In the genomic region with DNA sequence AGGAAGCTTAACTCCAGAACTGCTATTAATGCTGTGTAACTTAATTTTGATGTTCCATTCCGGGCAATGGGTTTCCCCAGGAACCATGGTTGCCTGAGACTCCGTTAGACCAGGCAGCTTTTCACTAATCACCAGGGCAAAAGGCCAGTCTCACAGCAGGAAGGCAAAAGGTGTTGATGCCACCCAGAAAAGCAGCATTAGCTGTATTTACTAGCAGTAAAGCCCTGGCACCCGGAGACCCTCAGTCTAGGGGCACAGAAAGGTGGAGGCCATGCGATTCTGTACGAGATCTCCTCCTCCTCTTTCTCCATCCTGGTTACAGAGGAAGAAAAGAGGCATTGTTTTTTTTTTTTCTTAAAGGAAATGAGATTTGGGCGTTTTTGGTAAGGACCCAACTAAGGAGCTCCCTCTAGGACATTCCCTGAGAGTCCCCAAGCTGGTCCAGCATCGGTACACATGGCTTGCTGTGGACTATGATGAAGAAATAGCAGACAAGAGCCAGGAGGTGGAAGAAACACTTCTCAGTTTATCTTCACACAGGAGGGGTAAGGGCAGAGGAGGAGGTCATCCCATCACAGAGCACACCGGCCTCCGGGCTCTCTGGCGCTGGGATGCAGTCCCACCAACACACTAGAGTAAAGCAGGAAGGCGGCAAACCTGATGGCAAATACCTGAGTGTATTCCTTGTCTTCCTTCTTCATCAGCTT, we compare ENCODE assay signal across 14 mouse cellular contexts. TPM values are rescaled to one million over a fixed set of nuclear protein-coding genes. Genes with fewer than 3 reads are reported as not detected.
A peak's percentile ranks its signal among the peaks of the same experiment; 100 is the strongest.
DNase-seq lines count a peak whose midpoint lies in the region; ATAC-seq and TF ChIP-seq lines count a peak whose summit lies in the region.
"Had no signal": no experiment of that assay in that cellular context is flagged by ENCODE, and none has a peak within 500 bp of the region (broad histone marks: within the 10 kb centered on the region; RNA-seq: fewer than 3 reads in every experiment).

No protein-coding gene starts in this region.

- H3K27ac ChIP-seq in embryonic facial prominence, embryonic 13.5 days, result no peak overlapping the region
- no peak overlapping the region for H3K27ac ChIP-seq in embryonic facial prominence, embryonic 10.5 days (replicated peaks)
- H3K27ac ChIP-seq in kidney, postnatal 0 days, result no peak overlapping the region
- H3K27ac ChIP-seq in kidney, embryonic 15.5 days, result no peak overlapping the region
- H3K27ac ChIP-seq in midbrain, embryonic 15.5 days, result no peak overlapping the region
- H3K27ac ChIP-seq in midbrain, embryonic 11.5 days (ENCODE audit: low read depth, low read length), result no peak overlapping the region

- 0 out of 2 replicates have a peak, but pooled peaks have one; percentile 1 for TF ChIP-seq CTCF in kidney, postnatal 0 days (IDR thresholded peaks at IDR 0.05; ENCODE audit: low read depth)

- no peaks in the 10 kb centered on the region for H3K27me3 ChIP-seq in embryonic facial prominence, embryonic 13.5 days
- no peaks in the 10 kb centered on the region for H3K27me3 ChIP-seq in embryonic facial prominence, embryonic 10.5 days (replicated peaks; ENCODE audit: low read depth, poor library complexity, severe bottlenecking)
- H3K27me3 ChIP-seq in kidney, postnatal 0 days (ENCODE audit: insufficient read depth, low read length), result no peaks in the 10 kb centered on the region
- H3K27me3 ChIP-seq in kidney, embryonic 15.5 days, result no peaks in the 10 kb centered on the region
- H3K27me3 ChIP-seq in midbrain, embryonic 15.5 days (replicated peaks), result no peaks in the 10 kb centered on the region
- H3K27me3 ChIP-seq in midbrain, embryonic 11.5 days (ENCODE audit: control insufficient read depth, insufficient read depth, low read length), result no peaks in the 10 kb centered on the region

- ATAC-seq in embryonic facial prominence, embryonic 13.5 days (ENCODE audit: insufficient number of reproducible peaks, insufficient read depth, low FRiP score, low TSS enrichment, low read depth), result no peak
- ATAC-seq in kidney, postnatal 0 days (replicated peaks; ENCODE audit: low FRiP score, low read depth), result no peak
- ATAC-seq in kidney, embryonic 15.5 days (replicated peaks; ENCODE audit: low FRiP score), result no peak
- ATAC-seq in midbrain, embryonic 15.5 days (replicated peaks), result no peak
- ATAC-seq in midbrain, embryonic 11.5 days (ENCODE audit: low FRiP score), result no peak
- ATAC-seq: forebrain, embryonic 16.5 days; hindbrain, embryonic 16.5 days had no signal

- H3K4me2 ChIP-seq in embryonic facial prominence, embryonic 13.5 days, result no peak overlapping the region
- H3K4me2 ChIP-seq in kidney, postnatal 0 days (ENCODE audit: low read length), result no peak overlapping the region
- H3K4me2 ChIP-seq in kidney, embryonic 15.5 days, result no peak overlapping the region
- no peak overlapping the region for H3K4me2 ChIP-seq in midbrain, embryonic 15.5 days
- H3K4me2 ChIP-seq in midbrain, embryonic 11.5 days, result no peak overlapping the region

- peak overlapping the region; percentile 0; the same call in 1 of the 2 replicates for H3K9ac ChIP-seq in embryonic facial prominence, embryonic 13.5 days
- no peak overlapping the region for H3K9ac ChIP-seq in kidney, postnatal 0 days (ENCODE audit: low read depth, low read length)
- H3K9ac ChIP-seq in kidney, embryonic 15.5 days, result no peak overlapping the region
- 0 out of 2 replicates have a peak overlapping the region, but pooled peaks have one; percentile 0 for H3K9ac ChIP-seq in midbrain, embryonic 15.5 days
- no peak overlapping the region for H3K9ac ChIP-seq in midbrain, embryonic 11.5 days (ENCODE audit: low read length)

- no peak for DNase-seq in embryonic facial prominence, embryonic 10.5 days (ENCODE audit: low spot score)
- no peak for DNase-seq in kidney, postnatal 0 days (ENCODE audit: low spot score)
- DNase-seq in midbrain, embryonic 11.5 days (ENCODE audit: low spot score, missing footprints), result no peak
- DNase-seq in cerebellum, postnatal 10 days, result peak; percentile 76 to 80
- no peak for DNase-seq in adipocyte (ENCODE audit: low spot score)
- DNase-seq: thymus, postnatal 25 days had no signal

- WGBS in embryonic facial prominence, embryonic 13.5 days, result 74% methylated on average over 11 of the region's 11 CpGs
- WGBS in embryonic facial prominence, embryonic 10.5 days, result 74% methylated on average over 11 of the region's 11 CpGs
- 72% methylated on average over 11 of the region's 11 CpGs for WGBS in kidney, postnatal 0 days
- WGBS in kidney, embryonic 15.5 days, result 73% methylated on average over 11 of the region's 11 CpGs
- WGBS in midbrain, embryonic 15.5 days, result 75% methylated on average over 11 of the region's 11 CpGs
- 76% methylated on average over 11 of the region's 11 CpGs for WGBS in midbrain, embryonic 11.5 days

- H3K4me1 ChIP-seq in embryonic facial prominence, embryonic 13.5 days, result peaks cover 23% of the 10 kb centered on the region
- peaks cover 18% of the 10 kb centered on the region for H3K4me1 ChIP-seq in embryonic facial prominence, embryonic 10.5 days
- peaks cover 16% of the 10 kb centered on the region for H3K4me1 ChIP-seq in kidney, postnatal 0 days (replicated peaks; ENCODE audit: insufficient read depth, low read length)
- H3K4me1 ChIP-seq in kidney, embryonic 15.5 days, result peaks cover 24% of the 10 kb centered on the region
- peaks cover 22% of the 10 kb centered on the region for H3K4me1 ChIP-seq in midbrain, embryonic 15.5 days
- peaks cover 14% of the 10 kb centered on the region for H3K4me1 ChIP-seq in midbrain, embryonic 11.5 days (ENCODE audit: control insufficient read depth, insufficient read depth, low read length)

- H3K9me3 ChIP-seq in embryonic facial prominence, embryonic 13.5 days, result no peaks in the 10 kb centered on the region
- H3K9me3 ChIP-seq in embryonic facial prominence, embryonic 10.5 days, result peaks cover 35% of the 10 kb centered on the region
- H3K9me3 ChIP-seq in kidney, postnatal 0 days (replicated peaks; ENCODE audit: low read length), result no peaks in the 10 kb centered on the region
- H3K9me3 ChIP-seq in kidney, embryonic 15.5 days (replicated peaks), result no peaks in the 10 kb centered on the region
- H3K9me3 ChIP-seq in midbrain, embryonic 15.5 days, result no peaks in the 10 kb centered on the region
- H3K9me3 ChIP-seq in midbrain, embryonic 11.5 days (ENCODE audit: control insufficient read depth, low read length), result no peaks in the 10 kb centered on the region; the same call in 1 of the 2 replicates

- H3K36me3 ChIP-seq in embryonic facial prominence, embryonic 13.5 days, result peaks cover 53% of the 10 kb centered on the region
- H3K36me3 ChIP-seq in embryonic facial prominence, embryonic 10.5 days (replicated peaks), result peaks cover 62% of the 10 kb centered on the region
- peaks cover 37% of the 10 kb centered on the region for H3K36me3 ChIP-seq in kidney, postnatal 0 days (ENCODE audit: insufficient read depth, low read length)
- peaks cover 55% of the 10 kb centered on the region for H3K36me3 ChIP-seq in kidney, embryonic 15.5 days
- H3K36me3 ChIP-seq in midbrain, embryonic 15.5 days (replicated peaks), result peaks cover 12% of the 10 kb centered on the region
- H3K36me3 ChIP-seq in midbrain, embryonic 11.5 days (ENCODE audit: control insufficient read depth, insufficient read depth, low read length), result peaks cover 43% of the 10 kb centered on the region

- H3K4me3 ChIP-seq in embryonic facial prominence, embryonic 13.5 days, result no peak overlapping the region
- no peak overlapping the region for H3K4me3 ChIP-seq in embryonic facial prominence, embryonic 10.5 days
- no peak overlapping the region for H3K4me3 ChIP-seq in kidney, postnatal 0 days (replicated peaks; ENCODE audit: low read depth, low read length)
- no peak overlapping the region for H3K4me3 ChIP-seq in kidney, embryonic 15.5 days (replicated peaks)
- no peak overlapping the region for H3K4me3 ChIP-seq in midbrain, embryonic 15.5 days
- H3K4me3 ChIP-seq in midbrain, embryonic 11.5 days (ENCODE audit: low read depth, low read length), result no peak overlapping the region

RNA-seq across cellular contexts. Expression of a gene that starts 2.9 kb away (rescaled TPM):
- polyA plus RNA-seq in embryonic facial prominence, embryonic 13.5 days (2015; fragmentation: Nextera tagmentation; extraction: Ambion mirVana), result 198 and 204 TPM in 2 replicates
- 219 and 220 TPM in 2 replicates for polyA plus RNA-seq in embryonic facial prominence, embryonic 10.5 days (2016; fragmentation: Nextera tagmentation; extraction: Ambion mirVana)
- polyA plus RNA-seq in kidney, postnatal 0 days (2015; fragmentation: Nextera tagmentation; extraction: Ambion mirVana), result 56.3 and 62.7 TPM in 2 replicates
- 162 and 175 TPM in 2 replicates for polyA plus RNA-seq in kidney, embryonic 15.5 days (2015; fragmentation: Nextera tagmentation; extraction: Ambion mirVana)
- polyA plus RNA-seq in midbrain, embryonic 15.5 days (2015; fragmentation: Nextera tagmentation; extraction: Ambion mirVana), result 85.4 and 86.4 TPM in 2 replicates
- 135 TPM in 2 replicates for polyA plus RNA-seq in midbrain, embryonic 11.5 days (2014; fragmentation: Nextera tagmentation; extraction: Ambion mirVana)

RNA-seq across cellular contexts. Expression of a gene that starts 2.9 kb away (rescaled TPM):
- not detected in 2 replicates for polyA plus RNA-seq in embryonic facial prominence, embryonic 13.5 days (2015; fragmentation: Nextera tagmentation; extraction: Ambion mirVana)
- not detected in 2 replicates for polyA plus RNA-seq in embryonic facial prominence, embryonic 10.5 days (2016; fragmentation: Nextera tagmentation; extraction: Ambion mirVana)
- not detected in 2 replicates for polyA plus RNA-seq in kidney, postnatal 0 days (2015; fragmentation: Nextera tagmentation; extraction: Ambion mirVana)
- not detected in 2 replicates for polyA plus RNA-seq in kidney, embryonic 15.5 days (2015; fragmentation: Nextera tagmentation; extraction: Ambion mirVana)
- 0.09 and 0.10 TPM in 2 replicates for polyA plus RNA-seq in midbrain, embryonic 15.5 days (2015; fragmentation: Nextera tagmentation; extraction: Ambion mirVana)
- polyA plus RNA-seq in midbrain, embryonic 11.5 days (2014; fragmentation: Nextera tagmentation; extraction: Ambion mirVana), result not detected in 2 replicates
- polyA plus RNA-seq: gonadal fat pad, adult 2 months; limb, embryonic 11.5 days; spleen, adult 2 months had no signal

RNA-seq across cellular contexts. Expression of a gene that starts 47.7 kb away (rescaled TPM):
- 1.1 and 1.2 TPM in 2 replicates for polyA plus RNA-seq in embryonic facial prominence, embryonic 13.5 days (2015; fragmentation: Nextera tagmentation; extraction: Ambion mirVana)
- 1.0 and 1.1 TPM in 2 replicates for polyA plus RNA-seq in embryonic facial prominence, embryonic 10.5 days (2016; fragmentation: Nextera tagmentation; extraction: Ambion mirVana)
- 0.60 and 0.66 TPM in 2 replicates for polyA plus RNA-seq in kidney, postnatal 0 days (2015; fragmentation: Nextera tagmentation; extraction: Ambion mirVana)
- polyA plus RNA-seq in kidney, embryonic 15.5 days (2015; fragmentation: Nextera tagmentation; extraction: Ambion mirVana), result 1.3 and 1.8 TPM in 2 replicates
- polyA plus RNA-seq in midbrain, embryonic 15.5 days (2015; fragmentation: Nextera tagmentation; extraction: Ambion mirVana), result 0.50 and 0.86 TPM in 2 replicates
- 1.6 and 1.7 TPM in 2 replicates for polyA plus RNA-seq in midbrain, embryonic 11.5 days (2014; fragmentation: Nextera tagmentation; extraction: Ambion mirVana)

Comparison
In these comparisons a context has a peak if more than half of its experiments do, and no peak if none do; other contexts are left out.
1. H3K9ac ChIP-seq: peak in embryonic facial prominence, embryonic 13.5 days (single experiment) and midbrain, embryonic 15.5 days (single experiment); none in kidney, postnatal 0 days (single experiment), kidney, embryonic 15.5 days (single experiment) and midbrain, embryonic 11.5 days (single experiment).
2. DNase-seq: peak in cerebellum, postnatal 10 days (2 of 2); none in embryonic facial prominence, embryonic 10.5 days (single experiment), kidney, postnatal 0 days (single experiment), midbrain, embryonic 11.5 days (single experiment) and adipocyte (single experiment).